Mouse (Mus musculus) yolk sac, embryonic 10.5 days (tissue): Measurements from ENCODE around the gene Cd28.
"Not testable (repeated sequence)": the region's sequence is repeated elsewhere in the genome, so short reads cannot be mapped to it uniquely, and the experiment has no call there.

Source experiments
- DNase-seq: peaks from one replicate; pipeline ENCODE4 v3.0.0-alpha.2; 2017; ENCODE audit warnings: low spot score

The Cd28 gene

GRCm38 (mm10) chr1:60801210-60801671 lies 84.6 kb downstream of the Cd28 start:
- no peak for DNase-seq

- DNase-seq: no peak
Observed at GRCm38 (mm10) chr1:60803128-60803824, 86.7 kb downstream of the Cd28 start.

- no peak for DNase-seq
Observed at GRCm38 (mm10) chr1:60803825-60804696, 87.5 kb downstream of the Cd28 start.

- DNase-seq: no peak
Observed at GRCm38 (mm10) chr1:60805178-60805577, 88.6 kb downstream of the Cd28 start.

- DNase-seq: no peak
Observed at GRCm38 (mm10) chr1:60807748-60808147, 91.1 kb downstream of the Cd28 start.

GRCm38 (mm10) chr1:60808466-60808865 lies 91.9 kb downstream of the Cd28 start:
- DNase-seq: no peak

GRCm38 (mm10) chr1:60809166-60809565 lies 92.6 kb downstream of the Cd28 start:
- no peak for DNase-seq

GRCm38 (mm10) chr1:60810821-60811220 lies 94.2 kb downstream of the Cd28 start:
- DNase-seq: no peak

- no peak for DNase-seq
Observed at GRCm38 (mm10) chr1:60811998-60812397, 95.4 kb downstream of the Cd28 start.

GRCm38 (mm10) chr1:60813411-60813810 lies 96.8 kb downstream of the Cd28 start:
- DNase-seq: no peak

- DNase-seq: no peak
Observed at GRCm38 (mm10) chr1:60815912-60816311, 99.3 kb downstream of the Cd28 start.

- not testable (repeated sequence) for DNase-seq
Observed at GRCm38 (mm10) chr1:60818491-60818890, 101.9 kb downstream of the Cd28 start.

GRCm38 (mm10) chr1:60819993-60820392 lies 103.4 kb downstream of the Cd28 start:
- DNase-seq: no peak

GRCm38 (mm10) chr1:60820981-60821380 lies 104.4 kb downstream of the Cd28 start:
- no peak for DNase-seq

GRCm38 (mm10) chr1:60821590-60821989 lies 105.0 kb downstream of the Cd28 start:
- DNase-seq: no peak
